Mouse (Mus musculus): Measurements from ENCODE around the gene Lims1. TPM values are rescaled to one million over a fixed set of nuclear protein-coding genes. Genes with fewer than 3 reads are reported as not detected.

The Lims1 gene
- total RNA-seq, 2 experiments from 2014 or later, result 28.9 to 29.5 TPM

DNA sequence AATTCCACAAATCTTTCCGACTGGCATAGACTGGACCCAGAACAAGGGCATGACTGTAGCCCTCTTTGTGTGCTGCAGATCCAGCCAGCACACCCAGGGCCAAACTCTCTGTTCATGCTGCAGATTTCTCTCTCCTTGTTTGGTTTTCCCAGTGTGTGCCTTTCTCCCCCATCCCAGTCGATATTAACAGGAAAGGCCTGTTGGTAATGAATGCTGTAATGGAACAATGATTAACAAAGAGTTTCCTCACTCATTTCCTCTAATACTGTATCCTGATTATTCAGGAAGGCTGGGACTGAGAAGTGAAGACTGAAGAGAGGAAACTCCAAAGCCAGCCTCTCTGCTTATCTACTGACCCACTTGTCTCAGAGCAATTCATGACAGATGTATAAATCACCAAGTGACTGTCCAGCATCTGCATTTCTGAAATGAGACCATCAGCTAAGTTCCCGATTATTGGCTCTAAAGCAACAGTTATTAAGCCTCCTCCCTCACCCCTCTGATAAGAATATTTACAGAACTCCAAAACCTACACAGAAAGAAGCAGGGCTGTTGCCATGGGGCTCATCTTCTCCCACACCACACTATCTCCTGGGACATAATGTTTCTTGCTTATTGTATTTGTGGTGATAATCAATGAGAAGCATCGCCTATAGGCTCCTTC, 82.2 kb downstream of the Lims1 start:
- intact Hi-C loops (cut with DNase I), result no loop called here
- DNase-seq (ENCODE audit: low spot score in 2 of 2), result no peak

DNA sequence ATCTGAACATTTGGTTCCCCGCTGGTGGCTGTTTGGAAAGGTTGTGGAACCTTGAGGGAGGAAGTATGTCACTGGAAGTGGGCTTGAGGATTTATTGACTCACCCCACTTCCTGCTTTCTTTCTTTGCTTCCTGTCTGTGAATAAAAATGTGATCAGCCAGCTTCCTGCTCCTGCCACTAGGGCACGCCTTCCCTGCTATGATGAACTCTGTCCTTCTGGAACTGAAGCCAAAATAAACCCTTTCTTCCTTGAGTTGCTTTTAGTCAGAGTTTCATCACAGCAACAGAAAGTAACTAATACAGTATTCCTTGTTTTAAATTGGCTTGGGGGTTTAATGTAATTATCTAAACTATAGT, 82.7 kb downstream of the Lims1 start:
- no peak for DNase-seq (ENCODE audit: low spot score in 2 of 2)
- intact Hi-C loops (cut with DNase I), result no loop called here

DNA sequence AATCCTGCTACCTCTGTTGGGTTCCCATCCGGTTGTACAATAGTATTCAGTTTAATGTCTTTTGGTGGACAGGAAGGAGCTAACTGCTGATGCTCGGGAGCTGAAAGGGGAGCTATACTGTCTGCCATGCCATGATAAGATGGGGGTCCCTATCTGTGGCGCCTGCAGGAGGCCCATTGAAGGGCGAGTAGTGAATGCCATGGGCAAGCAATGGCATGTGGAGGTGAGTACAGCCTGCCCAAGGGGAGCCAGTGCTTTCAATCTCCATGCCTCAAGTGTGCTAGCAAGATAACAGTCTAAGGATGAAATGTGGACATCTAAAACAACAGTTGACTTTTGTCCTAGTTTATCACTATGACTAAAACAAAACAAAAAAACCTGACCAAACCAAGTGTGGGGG, 89.1 kb downstream of the Lims1 start:
- intact Hi-C loops (cut with DNase I), result no loop called here
- DNase-seq (ENCODE audit: low spot score in 2 of 2), result no peak

DNA sequence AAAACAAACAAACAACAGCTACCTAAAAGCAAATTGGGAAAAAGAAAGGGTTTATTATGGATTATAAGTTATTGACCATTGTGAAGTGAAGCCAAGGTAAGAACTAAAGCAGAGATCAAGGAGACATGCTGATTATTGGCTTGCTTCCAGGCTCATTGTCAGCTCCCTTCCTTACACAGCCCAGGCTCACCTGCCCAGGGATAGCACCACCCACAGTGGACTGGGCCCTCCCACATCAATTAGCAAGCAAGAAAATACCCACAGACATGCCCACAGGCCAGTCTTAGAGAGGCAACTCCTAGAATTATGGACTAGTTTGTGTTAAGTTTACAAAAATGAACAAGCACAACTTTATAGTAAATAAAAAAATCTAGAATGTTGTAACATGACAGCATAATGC, 89.6 kb downstream of the Lims1 start:
- no peak for DNase-seq (ENCODE audit: low spot score in 2 of 2)
- intact Hi-C loops (cut with DNase I), result no loop called here

DNA sequence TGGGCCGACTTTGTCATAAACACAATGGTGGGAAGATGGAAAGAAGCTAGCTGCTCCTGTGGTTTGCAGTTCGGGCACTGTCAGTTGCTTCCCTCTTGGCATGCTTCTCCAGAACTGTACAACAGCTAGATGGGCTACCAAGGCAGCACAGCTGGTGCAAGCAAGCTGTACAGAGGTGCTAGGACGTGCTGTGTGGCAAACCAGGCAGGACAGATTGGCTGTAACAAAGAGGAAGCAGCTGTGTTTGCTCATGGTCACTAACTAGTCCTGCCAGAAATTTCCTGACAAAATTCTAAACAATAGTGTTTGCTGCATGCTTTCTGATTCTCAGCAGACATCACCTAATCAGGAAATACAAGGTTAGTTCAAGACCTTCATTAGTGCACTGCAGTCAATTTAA, 93.4 kb downstream of the Lims1 start:
- intact Hi-C loops (cut with DNase I), result no loop called here
- DNase-seq (ENCODE audit: low spot score in 2 of 2), result no peak

DNA sequence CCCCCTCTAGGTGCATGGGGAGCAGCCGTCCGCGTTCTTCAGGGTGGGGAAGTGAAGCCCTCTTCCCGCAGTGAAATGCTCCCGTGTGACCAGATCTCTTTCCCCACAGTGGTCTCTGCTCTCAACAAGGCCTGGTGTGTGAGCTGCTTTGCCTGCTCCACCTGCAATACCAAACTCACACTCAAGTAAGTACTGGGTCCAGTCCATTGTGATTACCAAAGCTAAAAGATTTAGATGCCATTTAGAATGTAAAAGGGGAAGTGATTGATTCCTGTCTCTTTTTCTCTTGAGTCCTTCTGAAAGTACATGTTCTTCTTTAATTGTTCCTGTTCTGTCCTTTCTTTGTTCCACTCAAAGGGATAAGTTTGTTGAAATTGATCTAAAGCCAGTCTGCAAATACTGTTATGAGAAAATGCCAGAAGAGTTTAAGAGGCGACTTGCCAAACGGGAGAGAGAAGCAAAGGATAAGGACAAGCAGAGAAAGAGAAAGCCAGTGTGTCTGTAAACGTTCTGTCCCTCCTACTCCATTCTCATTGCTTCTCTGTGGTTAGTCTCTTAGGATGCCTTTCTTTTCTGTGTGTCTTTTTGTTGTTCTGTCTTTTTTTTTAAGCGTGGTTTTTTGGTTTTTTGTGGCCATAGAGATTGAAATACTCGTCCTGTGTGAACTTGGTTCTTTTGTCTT, 95.2 kb downstream of the Lims1 start:
- intact Hi-C loops (cut with DNase I), result no loop called here
- no peak for DNase-seq (ENCODE audit: low spot score in 2 of 2)

DNA sequence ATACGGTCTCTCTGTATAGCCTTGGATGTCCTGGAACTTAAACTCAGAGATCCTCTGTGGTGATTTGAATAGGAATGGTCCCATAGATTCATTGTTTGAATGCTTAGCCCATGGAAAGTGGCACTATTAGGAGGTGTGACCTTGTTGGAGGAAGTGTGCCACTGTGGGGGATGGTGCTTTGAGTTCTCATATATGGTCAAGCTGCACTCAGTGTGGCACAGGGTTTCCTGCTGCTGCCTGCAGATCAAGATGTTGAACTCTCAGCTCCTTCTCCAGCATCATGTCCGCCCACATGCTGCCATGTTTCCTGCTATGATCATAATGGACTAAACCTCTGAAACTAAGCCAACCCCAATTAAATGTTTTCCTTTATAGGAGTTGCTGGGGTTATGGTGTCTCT, 104.7 kb downstream of the Lims1 start:
- intact Hi-C loops (cut with DNase I), result no loop called here

DNA sequence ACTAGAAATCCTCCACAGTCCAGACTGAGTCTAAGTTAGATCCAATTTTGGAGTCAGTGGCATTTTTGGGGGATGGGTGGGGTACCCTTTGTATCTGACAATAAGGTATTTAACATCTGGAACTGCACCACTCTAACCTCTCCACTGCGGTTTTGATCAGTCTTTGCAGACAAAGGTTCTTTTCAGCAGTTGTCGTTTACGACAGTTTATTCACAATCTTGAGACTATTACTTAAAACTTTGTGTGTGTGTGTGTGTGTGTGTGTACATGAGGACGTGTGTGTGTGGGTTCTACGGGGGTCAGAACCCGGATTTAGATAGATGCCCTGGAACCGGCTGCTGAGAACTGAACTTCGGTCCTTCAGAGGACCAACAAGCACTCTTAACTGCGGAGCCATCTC, 122.6 kb downstream of the Lims1 start:
- peak in 1 of 2 experiments; percentile 30 for DNase-seq (ENCODE audit: low spot score in 2 of 2)
- intact Hi-C loops (cut with DNase I), result loop anchor here (2.0 to 5.0 kb wide), 2 partner anchors 54 to 83 kb away; no protein-coding TSS in a partner anchor

More for the DNA sequence above, 104.7 kb downstream of the Lims1 start:
- no peak for DNase-seq (ENCODE audit: low spot score in 2 of 2)

DNA sequence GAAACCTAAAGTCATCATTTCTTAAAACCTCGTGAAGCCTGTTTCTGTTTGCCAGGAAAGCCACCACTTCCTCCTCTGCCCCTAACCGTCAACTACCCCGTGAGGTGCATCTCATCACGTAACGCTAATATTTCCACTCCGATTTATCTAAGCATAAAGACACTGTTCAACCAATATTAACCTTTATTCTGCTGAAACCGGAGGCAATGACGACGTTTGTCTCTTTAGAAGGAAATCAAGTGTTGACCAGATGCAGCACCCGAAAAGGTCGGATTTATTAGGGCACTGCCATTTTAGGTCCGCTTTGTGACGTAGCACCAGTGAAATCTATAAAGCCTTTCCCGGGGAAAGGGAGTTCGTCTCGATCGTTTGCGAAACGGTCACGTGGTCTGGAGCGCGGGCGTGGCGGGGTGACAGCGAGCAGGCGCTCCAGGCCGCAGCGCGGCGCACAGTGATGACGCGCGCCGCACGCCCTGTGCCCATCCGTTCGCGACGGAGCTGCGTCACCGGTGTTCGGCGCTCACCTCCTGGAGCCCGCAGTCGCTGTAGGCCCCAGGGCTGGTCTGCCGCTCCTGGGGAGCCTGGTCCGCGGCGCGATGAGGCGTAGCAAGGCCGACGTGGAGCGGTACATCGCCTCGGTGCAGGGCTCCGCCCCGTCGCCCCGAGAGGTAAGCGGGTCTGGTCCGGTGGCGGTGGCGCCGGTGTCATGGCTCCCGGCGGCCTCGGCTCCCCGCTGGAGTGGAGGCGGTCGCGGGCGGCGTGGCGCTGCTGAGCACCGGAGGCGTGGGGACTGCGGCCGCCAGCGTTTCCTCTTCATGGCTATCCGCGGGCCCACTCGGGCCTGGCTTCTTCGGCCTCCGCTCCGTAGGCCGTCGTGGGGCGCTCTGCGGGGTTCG, 123.4 kb downstream of the Lims1 start, which contains the start of gene Ranbp2:
Ranbp2 (plus strand) TSS at position 537 of the 896 bp plus-strand sequence.
- peak; percentile 99 for DNase-seq (ENCODE audit: low spot score in 2 of 2)
- intact Hi-C loops (cut with DNase I), result loop anchor here (2.0 to 5.0 kb wide), 2 partner anchors 54 to 84 kb away; no protein-coding TSS in a partner anchor

DNA sequence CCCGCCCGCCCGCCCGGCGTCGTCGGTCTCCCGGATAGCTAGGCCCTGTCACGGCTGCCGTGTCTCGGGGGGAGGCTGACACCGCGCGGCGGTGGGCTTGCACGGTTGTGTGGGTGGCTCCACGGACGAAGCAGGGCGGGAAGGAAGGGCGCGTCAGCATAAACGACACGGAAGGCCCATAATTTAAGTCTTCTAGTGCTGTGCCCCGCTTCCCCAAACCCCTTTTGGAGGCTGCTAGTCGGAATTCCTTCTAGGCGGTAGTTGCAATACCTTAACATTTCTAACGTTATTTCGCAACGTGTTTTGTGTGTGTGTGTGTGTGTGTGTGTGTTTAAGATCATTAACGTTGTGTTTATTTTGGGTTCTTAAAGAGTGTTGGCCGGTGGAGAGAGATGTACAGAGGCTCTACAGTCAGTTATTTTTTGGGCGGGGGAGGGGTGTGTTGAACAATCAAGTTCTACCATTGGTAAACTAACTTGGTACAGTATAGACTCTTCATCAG, 124.1 kb downstream of the Lims1 start:
- peak in 1 of 2 experiments; percentile 38 for DNase-seq (ENCODE audit: low spot score in 2 of 2)
- intact Hi-C loops (cut with DNase I), result loop anchor here (2.0 to 5.0 kb wide), 2 partner anchors 55 to 85 kb away; no protein-coding TSS in a partner anchor

DNA sequence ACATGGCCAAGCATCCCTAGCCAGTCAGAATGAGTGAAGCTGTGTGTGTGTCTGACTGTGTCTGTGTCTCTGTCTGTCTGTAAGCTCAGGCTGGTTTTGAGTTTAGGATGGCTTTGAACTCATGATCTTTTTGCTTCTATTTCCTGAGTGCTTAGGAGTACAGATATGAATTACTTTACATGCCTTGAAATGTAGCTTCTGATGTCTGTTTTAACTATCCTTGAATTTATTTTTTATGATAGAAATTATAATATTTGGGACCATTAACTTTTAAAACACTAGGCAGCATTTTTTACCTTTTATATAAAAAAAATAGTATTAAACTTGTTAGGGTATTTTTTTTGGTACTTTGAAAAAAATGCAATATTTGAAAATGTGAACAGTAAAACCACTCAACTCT, 128.3 kb downstream of the Lims1 start:
- intact Hi-C loops (cut with DNase I), result loop anchor here (5.0 to 10.0 kb wide), 2 partner anchors 41 to 927 kb away; no protein-coding TSS in a partner anchor
- DNase-seq (ENCODE audit: low spot score in 2 of 2), result no peak

DNA sequence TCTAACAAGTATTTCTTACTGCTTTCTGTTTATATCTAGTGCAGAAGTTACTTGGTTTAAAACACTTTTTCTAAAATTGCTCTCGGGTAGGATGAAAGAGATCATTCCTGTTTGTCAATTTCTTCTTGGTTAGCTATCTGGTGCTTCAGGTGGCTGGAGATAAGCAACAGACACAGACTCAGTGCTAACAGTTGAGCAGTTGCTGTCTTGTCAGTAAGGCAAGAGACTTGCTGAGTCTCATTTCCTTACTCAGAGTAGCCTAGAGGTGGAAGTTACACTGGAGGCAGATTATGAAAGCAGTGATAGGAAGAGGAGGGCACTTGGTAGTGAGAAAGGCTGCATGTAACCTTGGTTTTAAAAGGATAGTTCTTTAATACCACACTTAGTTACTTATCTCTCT, 128.9 kb downstream of the Lims1 start:
- intact Hi-C loops (cut with DNase I), result loop anchor here (5.0 to 10.0 kb wide), 2 partner anchors 40 to 927 kb away; no protein-coding TSS in a partner anchor
- DNase-seq (ENCODE audit: low spot score in 2 of 2), result no peak

DNA sequence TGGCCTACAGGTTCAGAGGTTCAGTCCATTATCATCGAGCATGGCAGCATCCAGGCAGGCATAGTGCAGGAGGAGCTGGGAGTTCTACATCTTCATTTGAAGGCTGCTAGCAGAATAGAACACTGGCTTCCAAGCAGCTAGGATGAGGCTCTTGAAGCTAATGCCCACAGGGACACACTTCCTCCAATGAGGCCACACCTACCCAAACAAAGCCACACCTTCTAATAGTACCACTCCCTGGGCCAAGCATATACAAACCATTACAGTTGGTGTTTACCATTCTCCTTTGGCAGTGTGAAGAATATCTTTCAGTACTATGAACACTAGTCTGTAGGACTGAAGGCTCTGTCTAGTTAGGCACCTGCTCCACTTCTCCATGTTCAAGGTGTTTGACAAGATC, 136.6 kb downstream of the Lims1 start:
- no peak for DNase-seq (ENCODE audit: low spot score in 2 of 2)
- intact Hi-C loops (cut with DNase I), result loop anchor here (10.0 kb wide), 1 partner anchor 935 kb away; no protein-coding TSS in a partner anchor

Other genes starting within 250 kb of the Lims1 start
- not detected for gene AW822073, start 98.5 kb upstream of the Lims1 start, total RNA-seq (2021)
- gene Duxf3, start 90.8 kb upstream of the Lims1 start, total RNA-seq (2021), result not detected
- gene Gm4981, start 86.8 kb upstream of the Lims1 start, total RNA-seq (2021), result not detected
- gene Gcc2, start 68.0 kb upstream of the Lims1 start, total RNA-seq (2021), result 10 to 100 TPM; 76.6 to 79.4 TPM
- 10 to 100 TPM; 78.5 to 82.9 TPM for gene Ranbp2, start 123.5 kb downstream of the Lims1 start, total RNA-seq (2021)
- 1 to 10 TPM; 4.9 to 6.3 TPM for gene Ccdc138, start 174.5 kb downstream of the Lims1 start, total RNA-seq (2021)

All from left cerebral cortex, postnatal 14 days (tissue).